Mouse (Mus musculus) retina, postnatal 7 days (tissue): ENCODE measurements at regions not wholly inside any gene's neighbourhood (a gene's known extent, or its start where the extent isn't known, plus 50 kb on each side); places are given as distances from the start of the nearest gene placed in this dataset.

ENCODE experiments used
- DNase-seq: peaks from one replicate; pipeline ENCODE4 v3.0.0-alpha.2; 2012; ENCODE audit warnings: low read depth, low spot score

- DNase-seq: no peak
Observed at GRCm38 (mm10) chr9:122064937-122065673, 52.0 kb upstream of the Snrk start.

GRCm38 (mm10) chr9:122055820-122056550, 59.1 kb upstream of the Pomgnt2 start:
- DNase-seq: no peak

- DNase-seq: no peak
Observed at GRCm38 (mm10) chr9:122051716-122052115, 54.8 kb upstream of the Pomgnt2 start.

GRCm38 (mm10) chr9:122051096-122051495, 54.2 kb upstream of the Pomgnt2 start:
- no peak for DNase-seq

GRCm38 (mm10) chr9:122048999-122049398, 52.1 kb upstream of the Pomgnt2 start:
- DNase-seq: no peak

- DNase-seq: peak; percentile 92
Observed at GRCm38 (mm10) chr9:122047962-122048625, 51.2 kb upstream of the Pomgnt2 start.
